Mouse (Mus musculus) stomach, embryonic 15.5 days (tissue): Measurements from ENCODE around the gene Serpinh1. TPM values are rescaled to one million over a fixed set of nuclear protein-coding genes. Genes with fewer than 3 reads are reported as not detected.
"Not testable (repeated sequence)": the region's sequence is repeated elsewhere in the genome, so short reads cannot be mapped to it uniquely, and the experiment has no call there.

Experiments used
- ATAC-seq: fragments of 200-750 bp; cut with Nextera tagmentation; 2 replicates; pipeline ENCODE4 v1.8.0; 2017; ENCODE audit warnings: low read depth, moderate number of reproducible peaks, moderate TSS enrichment; ENCODE audit not compliant: insufficient read depth, low FRiP score
- H3K27ac ChIP-seq: fragments of 300-500 bp; sonication (generic); 2 replicates; pipeline ENCODE4 v1.5.1; 2015; ENCODE audit warnings: mild to moderate bottlenecking, inconsistent platforms
- H3K27me3 ChIP-seq: fragments of 300-500 bp; sonication (generic); replicated peaks from 2 replicates; pipeline ENCODE4 v1.6.1; 2015; ENCODE audit warnings: inconsistent platforms
- H3K36me3 ChIP-seq: fragments of 300-500 bp; sonication (generic); 2 replicates; pipeline ENCODE4 v1.6.1; 2015; ENCODE audit warnings: inconsistent platforms
- H3K4me1 ChIP-seq: fragments of 300-500 bp; sonication (generic); 2 replicates; pipeline ENCODE4 v1.6.1; 2015; ENCODE audit warnings: inconsistent platforms
- H3K4me2 ChIP-seq: fragments of 300-500 bp; sonication (generic); 2 replicates; pipeline ENCODE4 v1.6.1; 2015; ENCODE audit warnings: mild to moderate bottlenecking, inconsistent platforms
- H3K4me3 ChIP-seq: fragments of 300-500 bp; sonication (generic); replicated peaks from 2 replicates; pipeline ENCODE4 v1.5.1; 2015; ENCODE audit warnings: inconsistent platforms
- H3K9ac ChIP-seq: fragments of 300-500 bp; sonication (generic); 2 replicates; pipeline ENCODE4 v1.6.1; 2015; ENCODE audit warnings: inconsistent platforms
- H3K9me3 ChIP-seq: fragments of 300-500 bp; sonication (generic); 2 replicates; pipeline ENCODE4 v1.6.1; 2016; ENCODE audit warnings: inconsistent platforms
- WGBS: fragments of 180-500 bp; shearing (Covaris S2); methylation state at CpG from one replicate; pipeline ENCODE4 v1.1.7; 2015; 5-methylcytosine and 5-hydroxymethylcytosine counted together
- polyA plus RNA-seq: library from polyadenylated mRNA; unstranded; fragments of >200 nt; fragmentation: Nextera tagmentation; extraction: Ambion mirVana; gene quantifications from 2 replicates; pipeline ENCODE4 v1.2.1, GENCODE M21; 2015

Serpinh1 gene
- polyA plus RNA-seq, 1 experiment from 2014 or later: 1,300 TPM

DNA sequence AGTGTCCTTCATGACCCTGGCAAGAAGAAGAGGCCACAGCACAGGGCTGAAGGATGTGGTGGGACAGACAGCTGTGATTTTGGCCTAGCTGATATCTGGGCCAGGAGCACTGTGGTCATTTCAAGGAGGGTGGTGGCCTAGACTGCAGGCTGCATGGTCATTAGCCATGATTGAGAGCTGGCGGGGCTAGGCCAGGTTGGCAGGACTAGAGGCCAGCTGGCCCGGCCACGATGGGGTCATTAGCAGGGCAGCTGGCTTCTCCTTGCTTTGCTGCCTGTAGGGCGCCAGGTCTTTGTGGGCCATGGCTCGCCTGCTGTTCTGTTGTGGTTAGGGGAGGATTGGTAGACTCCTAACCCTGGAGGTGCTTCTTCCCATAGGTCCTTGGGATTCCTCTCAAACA is 33.0 kb upstream of the Serpinh1 start:
- WGBS: 66% methylated on average over 5 of the region's 5 CpGs
- no peak for ATAC-seq
- H3K4me2 ChIP-seq: no peak overlapping the region
- H3K27me3 ChIP-seq: no peaks in the 10 kb centered on the region
- no peaks in the 10 kb centered on the region for H3K36me3 ChIP-seq
- no peak overlapping the region for H3K4me3 ChIP-seq
- H3K9me3 ChIP-seq: no peaks in the 10 kb centered on the region
- peaks cover 42% of the 10 kb centered on the region for H3K4me1 ChIP-seq
- no peak overlapping the region for H3K9ac ChIP-seq
- no peak overlapping the region for H3K27ac ChIP-seq

GRCm38 (mm10) chr7:99384101-99384611 is 31.1 kb upstream of the Serpinh1 start:
- peak overlapping the region; percentile 77 for H3K4me2 ChIP-seq
- no peaks in the 10 kb centered on the region for H3K27me3 ChIP-seq
- H3K4me3 ChIP-seq: peak overlapping the region; percentile 60; the same call in 1 of the 2 replicates
- H3K27ac ChIP-seq: peak overlapping the region; percentile 80
- H3K36me3 ChIP-seq: no peaks in the 10 kb centered on the region
- no peak overlapping the region for H3K9ac ChIP-seq
- peaks cover 46% of the 10 kb centered on the region for H3K4me1 ChIP-seq
- 20% methylated on average over 4 of the region's 4 CpGs for WGBS
- no peak for ATAC-seq
- no peaks in the 10 kb centered on the region for H3K9me3 ChIP-seq

DNA sequence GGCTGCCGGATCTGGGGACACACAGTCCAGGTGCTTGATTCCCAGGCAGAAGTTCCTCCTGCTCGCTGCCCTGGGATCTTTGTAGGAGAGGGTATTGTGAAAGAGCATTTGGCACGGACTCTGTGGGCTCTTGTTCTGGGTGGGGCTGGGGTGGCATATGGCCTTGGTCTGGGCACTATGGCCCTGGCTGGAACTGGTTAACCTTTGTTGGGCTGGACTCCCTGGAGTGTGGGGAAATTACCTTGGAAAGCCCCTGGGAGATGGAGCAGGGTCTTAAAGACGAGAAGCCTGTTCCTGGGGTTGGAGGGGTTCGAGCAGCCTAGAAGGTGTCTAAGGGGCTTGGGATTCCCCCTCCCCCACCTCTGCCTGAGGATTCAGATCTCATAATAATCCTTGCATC is 30.2 kb upstream of the Serpinh1 start:
- Histone ChIP-seq H3K9me3 (no peaks in the 10 kb centered on the region), H3K27ac (peak overlapping the region; percentile 41), H3K4me2 (peak overlapping the region; percentile 77), H3K36me3 (no peaks in the 10 kb centered on the region), H3K4me1 (peaks cover 46% of the 10 kb centered on the region), H3K27me3 (no peaks in the 10 kb centered on the region), H3K9ac (0 out of 2 replicates have a peak overlapping the region, but pooled peaks have one; percentile 40), H3K4me3 (peak overlapping the region; percentile 60)
- no peak for ATAC-seq
- WGBS: 69% methylated on average over 5 of the region's 5 CpGs

GRCm38 (mm10) chr7:99382088-99383000 is 29.3 kb upstream of the Serpinh1 start:
- WGBS: 8% methylated on average over 30 of the region's 30 CpGs
- H3K4me3 ChIP-seq: peak overlapping the region; percentile 60
- H3K27ac ChIP-seq: peak overlapping the region; percentile 92
- no peak for ATAC-seq
- no peaks in the 10 kb centered on the region for H3K27me3 ChIP-seq
- peaks cover 46% of the 10 kb centered on the region for H3K4me1 ChIP-seq
- peak overlapping the region; percentile 40 for H3K9ac ChIP-seq
- no peaks in the 10 kb centered on the region for H3K36me3 ChIP-seq
- no peaks in the 10 kb centered on the region for H3K9me3 ChIP-seq
- H3K4me2 ChIP-seq: peak overlapping the region; percentile 77

DNA sequence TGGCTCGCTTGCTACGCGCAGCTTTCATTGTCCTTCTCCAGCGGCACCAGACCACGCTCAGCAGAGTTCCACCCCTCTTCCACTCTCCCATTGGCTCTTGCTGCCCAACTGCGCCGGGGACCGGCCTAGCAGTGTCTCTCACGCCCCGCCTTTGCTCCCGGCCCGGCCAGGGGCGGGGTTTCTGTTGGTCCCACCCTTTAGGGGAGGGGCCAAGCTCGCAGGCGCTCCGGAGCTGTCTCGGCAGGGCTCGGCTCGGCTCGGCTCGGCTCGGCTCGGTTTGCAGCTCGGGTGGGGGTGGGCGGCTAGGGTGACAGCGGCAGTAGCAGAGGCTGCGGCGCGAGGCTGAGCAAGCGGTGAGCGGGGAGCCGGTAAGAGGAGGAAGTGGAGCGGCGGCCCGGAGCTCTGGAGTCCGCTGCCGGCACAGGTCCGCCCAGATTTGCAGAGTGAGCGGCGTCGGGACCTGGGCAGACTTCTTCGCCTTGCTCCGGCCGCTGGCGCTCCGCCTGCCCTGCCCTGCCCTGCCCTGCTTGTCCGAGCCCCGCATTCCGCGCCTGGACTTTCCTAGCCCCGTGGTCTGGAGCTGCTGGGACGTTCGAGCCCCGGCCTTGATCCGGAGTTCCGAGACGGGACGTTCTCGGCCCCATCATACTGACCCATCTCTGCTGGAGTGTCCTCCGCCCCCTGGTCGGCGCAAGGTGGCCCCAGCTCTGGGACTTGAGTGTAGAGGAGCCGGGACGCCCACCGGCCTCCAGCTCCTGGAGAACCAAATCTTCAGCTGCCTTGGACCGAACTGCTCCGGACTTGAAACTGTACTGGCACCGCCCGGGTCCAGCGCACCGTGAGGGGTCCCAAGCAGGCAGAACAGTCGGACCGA is 28.4 kb upstream of the Serpinh1 start, which contains the start of gene Gdpd5:
Gdpd5 (plus strand) TSS at position 201 of the 874 bp plus-strand sequence.
- peak; percentile 94 for ATAC-seq
- H3K9me3 ChIP-seq: no peaks in the 10 kb centered on the region
- H3K27ac ChIP-seq: peak within 1 kb of the TSS; percentile 96
- peak within 1 kb of the TSS; percentile 46 for H3K9ac ChIP-seq
- H3K27me3 ChIP-seq: no peaks in the 10 kb centered on the region
- peaks cover 46% of the 10 kb centered on the region for H3K4me1 ChIP-seq
- no peaks in the 10 kb centered on the region for H3K36me3 ChIP-seq
- H3K4me3 ChIP-seq: peak within 1 kb of the TSS; percentile 60
- under 1% methylated on average over 73 of the region's 73 CpGs for WGBS
- H3K4me2 ChIP-seq: peak within 1 kb of the TSS; percentile 77

DNA sequence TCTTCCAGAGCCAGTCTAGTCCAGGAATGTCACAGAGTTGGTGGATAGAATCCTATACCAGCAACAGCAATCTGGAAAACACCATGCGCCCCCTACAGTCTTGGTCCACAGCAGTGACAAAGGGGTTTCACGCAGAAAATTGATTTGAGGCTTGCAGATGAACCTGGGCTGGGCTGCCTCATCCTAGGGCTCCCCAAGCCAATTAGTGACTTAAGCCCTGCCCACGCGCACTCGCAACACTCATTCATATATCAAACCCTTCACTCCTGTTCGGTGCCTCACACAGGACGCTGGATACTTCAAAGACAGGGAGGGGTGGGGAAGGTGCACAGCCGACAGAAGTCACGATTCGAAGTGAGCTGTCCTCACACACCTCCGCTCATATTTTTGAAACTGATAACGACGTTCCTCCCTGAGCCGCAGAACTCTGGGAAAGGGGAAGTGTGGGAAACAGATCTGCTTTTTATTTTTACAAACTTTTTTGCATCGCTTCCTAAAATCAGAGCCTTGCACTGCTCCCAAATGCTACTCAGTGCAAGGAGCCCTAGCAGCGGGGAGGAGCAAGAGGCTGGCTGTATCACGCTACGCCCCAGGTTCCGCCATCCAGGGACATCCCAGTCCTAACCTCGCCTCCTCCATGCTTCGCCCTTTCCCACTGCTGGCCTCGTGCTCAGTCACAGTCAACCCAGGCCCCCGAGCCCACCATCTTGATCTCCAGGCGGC is 27.6 kb upstream of the Serpinh1 start:
- H3K36me3 ChIP-seq: no peaks in the 10 kb centered on the region
- peak overlapping the region; percentile 46 for H3K9ac ChIP-seq
- peak; percentile 53 for ATAC-seq
- H3K27ac ChIP-seq: peak overlapping the region; percentile 96
- 0% methylated on average over 24 of the region's 24 CpGs for WGBS
- peak overlapping the region; percentile 60 for H3K4me3 ChIP-seq
- H3K9me3 ChIP-seq: no peaks in the 10 kb centered on the region
- H3K4me2 ChIP-seq: peak overlapping the region; percentile 77
- peaks cover 42% of the 10 kb centered on the region for H3K4me1 ChIP-seq
- H3K27me3 ChIP-seq: no peaks in the 10 kb centered on the region

DNA sequence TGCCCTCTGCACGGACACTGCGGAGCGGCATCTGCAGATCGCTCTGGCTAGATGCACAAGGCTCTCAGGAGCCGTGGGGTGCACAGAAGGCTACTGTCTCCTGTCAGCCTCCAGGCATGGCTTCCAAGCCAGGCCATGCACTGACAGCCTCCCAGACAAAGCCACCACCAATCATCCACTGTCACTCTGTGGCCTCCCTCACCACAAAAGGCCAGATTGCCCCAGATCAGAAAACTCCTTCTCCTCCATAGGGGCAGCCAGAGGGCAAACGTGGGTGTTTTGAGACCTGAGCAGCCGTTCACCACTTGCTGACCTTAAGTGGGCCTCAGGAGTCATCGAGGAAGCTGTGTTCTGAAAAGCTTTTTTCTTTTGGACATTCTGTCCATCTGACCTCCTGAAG is 25.8 kb upstream of the Serpinh1 start:
- peaks cover 28% of the 10 kb centered on the region for H3K4me1 ChIP-seq
- 57% methylated on average over 8 of the region's 8 CpGs for WGBS

DNA sequence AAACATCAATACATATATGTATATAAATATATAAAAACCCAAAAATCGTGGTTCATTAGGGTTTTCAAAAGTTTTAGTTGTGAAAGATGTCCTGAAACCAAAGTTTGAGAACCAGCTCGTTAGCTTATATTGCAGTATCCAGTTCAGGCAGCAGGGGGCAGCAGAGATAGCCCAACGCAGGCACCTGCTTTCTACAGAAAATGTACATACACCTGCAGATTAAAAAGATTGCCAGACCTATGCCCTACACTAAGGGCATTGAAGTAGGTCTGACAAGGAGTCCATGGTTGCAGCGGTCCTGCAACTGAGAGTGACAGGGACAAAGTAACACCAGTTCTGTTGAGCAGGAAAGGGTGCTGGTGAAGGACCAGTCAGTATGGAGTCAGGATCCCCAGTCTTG is 22.4 kb upstream of the Serpinh1 start:
- Histone ChIP-seq H3K4me3 (no peak overlapping the region), H3K4me1 (peaks cover 7% of the 10 kb centered on the region), H3K27me3 (no peaks in the 10 kb centered on the region), H3K9me3 (no peaks in the 10 kb centered on the region), H3K9ac (no peak overlapping the region), H3K27ac (no peak overlapping the region), H3K36me3 (no peaks in the 10 kb centered on the region), H3K4me2 (no peak overlapping the region)
- 4% methylated on average over 4 of the region's 4 CpGs for WGBS
- no peak for ATAC-seq

More for the DNA sequence above, 25.8 kb upstream of the Serpinh1 start:
- Histone ChIP-seq H3K27me3 (no peaks in the 10 kb centered on the region), H3K36me3 (no peaks in the 10 kb centered on the region), H3K27ac (no peak overlapping the region), H3K9ac (0 out of 2 replicates have a peak overlapping the region, but pooled peaks have one; percentile 2), H3K9me3 (no peaks in the 10 kb centered on the region), H3K4me2 (no peak overlapping the region), H3K4me3 (no peak overlapping the region)
- no peak for ATAC-seq

GRCm38 (mm10) chr7:99374325-99374724 is 21.3 kb upstream of the Serpinh1 start:
- not testable (repeated sequence) for H3K36me3 ChIP-seq, H3K4me2 ChIP-seq, H3K9me3 ChIP-seq, H3K9ac ChIP-seq, H3K4me1 ChIP-seq, H3K4me3 ChIP-seq, H3K27me3 ChIP-seq, H3K27ac ChIP-seq, ATAC-seq
- WGBS: 62% methylated on average over 3 of the region's 3 CpGs

GRCm38 (mm10) chr7:99366716-99367115 is 13.7 kb upstream of the Serpinh1 start:
- ATAC-seq: no peak
- Histone ChIP-seq H3K9ac (no peak overlapping the region), H3K27ac (no peak overlapping the region), H3K4me1 (0 out of 2 replicates have a peak, but pooled peaks cover 5% of the 10 kb centered on the region), H3K27me3 (no peaks in the 10 kb centered on the region), H3K36me3 (no peaks in the 10 kb centered on the region), H3K9me3 (no peaks in the 10 kb centered on the region), H3K4me3 (no peak overlapping the region), H3K4me2 (no peak overlapping the region)
- 55% methylated on average over 6 of the region's 6 CpGs for WGBS

DNA sequence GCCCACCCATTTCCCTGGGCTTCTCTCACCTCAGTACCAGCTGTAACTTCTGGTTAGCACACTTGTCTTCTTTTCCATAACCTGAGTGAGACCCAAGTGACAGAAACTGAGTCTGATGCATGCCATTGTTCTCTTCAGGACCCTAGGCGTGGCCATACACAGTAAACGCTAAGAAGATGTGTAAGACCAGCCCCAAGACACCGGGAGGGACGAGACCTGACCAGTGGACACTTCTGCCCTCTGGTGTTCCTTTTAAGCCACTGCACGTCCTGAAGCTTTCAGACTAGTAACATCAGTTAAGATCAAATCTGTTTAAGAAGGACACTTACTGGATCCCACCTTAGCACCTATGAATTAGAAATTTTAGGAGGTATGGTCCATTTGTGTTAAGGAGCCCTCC is 12.0 kb upstream of the Serpinh1 start:
- 3% methylated on average over 5 of the region's 5 CpGs for WGBS
- H3K27ac ChIP-seq: no peak overlapping the region
- no peaks in the 10 kb centered on the region for H3K9me3 ChIP-seq
- no peaks in the 10 kb centered on the region for H3K36me3 ChIP-seq
- H3K9ac ChIP-seq: no peak overlapping the region
- H3K4me2 ChIP-seq: no peak overlapping the region
- no peak overlapping the region for H3K4me3 ChIP-seq
- ATAC-seq: no peak
- peaks cover 13% of the 10 kb centered on the region; the same call in 1 of the 2 replicates for H3K4me1 ChIP-seq
- H3K27me3 ChIP-seq: no peaks in the 10 kb centered on the region
